Mouse (Mus musculus): Measurements from ENCODE around the gene Avp.

The Avp gene

DNA sequence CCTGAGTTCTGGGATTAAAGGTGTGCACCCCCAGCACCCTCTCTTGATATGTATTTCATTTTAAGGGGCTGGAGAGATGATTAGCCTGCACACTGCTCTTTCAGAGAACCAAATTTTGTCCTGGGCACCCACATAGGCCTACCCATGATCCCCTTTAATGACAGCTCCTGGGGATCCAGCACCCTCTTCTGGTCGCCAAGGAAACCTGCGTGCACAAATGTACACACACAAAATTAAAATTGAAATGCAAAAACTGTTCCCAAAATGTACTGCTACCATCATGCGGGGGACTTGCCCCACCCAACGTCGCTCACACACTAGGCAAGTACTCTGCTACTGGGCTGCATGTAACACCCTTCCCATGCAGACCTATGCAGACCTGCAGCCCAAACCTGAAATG lies 7.4 kb downstream of the Avp start:
- DNase-seq (ENCODE audit: extremely low spot score, low spot score) = no peak

DNA sequence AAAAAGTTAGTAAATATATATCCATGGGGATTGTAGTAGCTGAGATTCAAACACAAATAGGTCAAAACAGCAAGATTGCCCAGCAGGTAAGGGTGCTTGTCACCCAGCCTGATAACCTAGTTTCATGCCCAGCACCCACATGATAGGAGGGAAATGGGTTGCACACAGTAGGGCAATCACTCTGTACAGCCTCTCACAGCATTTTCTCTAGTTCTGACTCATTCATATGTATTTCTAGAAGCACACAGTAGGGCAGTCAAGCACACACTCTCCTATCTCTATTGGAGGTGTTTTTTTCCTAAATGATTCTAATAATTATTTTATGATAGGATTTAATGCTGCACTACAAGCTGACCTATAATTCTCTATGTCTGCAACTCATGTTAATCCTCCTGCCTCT lies 12.4 kb downstream of the Avp start:
- DNase-seq (ENCODE audit: extremely low spot score, low spot score) = no peak

DNA sequence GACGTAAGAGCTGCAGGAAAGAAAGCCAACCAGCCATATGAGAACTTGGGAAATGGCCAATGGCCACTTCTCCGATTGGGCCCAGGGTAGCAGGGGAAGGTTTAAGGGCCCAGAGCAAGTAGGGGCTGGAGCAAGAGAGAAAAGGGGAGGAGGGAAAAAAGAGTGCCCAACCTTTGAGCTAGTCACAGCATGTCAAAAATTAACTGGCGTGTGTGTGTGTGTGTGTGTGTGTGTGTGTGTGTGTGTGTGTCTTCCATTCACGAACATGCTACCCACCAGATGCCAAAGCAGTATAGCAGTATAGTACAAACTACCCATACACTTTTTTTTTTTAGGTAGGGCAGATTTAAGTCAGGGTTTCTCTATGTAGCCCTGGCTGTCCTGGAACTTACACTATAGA lies 13.4 kb downstream of the Avp start:
- DNase-seq (ENCODE audit: extremely low spot score, low spot score) = no peak

DNA sequence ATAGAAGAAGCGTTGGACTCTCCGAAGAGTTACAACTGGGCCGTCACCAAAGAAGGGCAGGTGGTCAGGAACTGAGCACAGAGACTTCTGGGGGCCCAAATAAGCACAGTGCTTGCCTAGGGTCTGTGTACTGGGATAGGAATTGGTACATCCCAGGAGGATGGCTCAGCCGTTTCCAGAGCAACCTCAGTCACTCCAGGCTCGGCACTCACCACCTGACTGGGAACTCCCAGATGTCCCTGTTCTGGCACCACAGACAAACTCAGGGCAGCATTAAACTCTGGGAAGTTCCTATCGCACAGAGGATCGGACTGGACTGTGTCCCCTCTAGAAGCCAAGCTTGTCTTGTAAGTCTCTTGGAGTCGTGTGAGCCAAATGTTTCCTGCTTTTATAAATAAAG lies 17.4 kb downstream of the Avp start:
- DNase-seq (ENCODE audit: extremely low spot score, low spot score) = no peak

DNA sequence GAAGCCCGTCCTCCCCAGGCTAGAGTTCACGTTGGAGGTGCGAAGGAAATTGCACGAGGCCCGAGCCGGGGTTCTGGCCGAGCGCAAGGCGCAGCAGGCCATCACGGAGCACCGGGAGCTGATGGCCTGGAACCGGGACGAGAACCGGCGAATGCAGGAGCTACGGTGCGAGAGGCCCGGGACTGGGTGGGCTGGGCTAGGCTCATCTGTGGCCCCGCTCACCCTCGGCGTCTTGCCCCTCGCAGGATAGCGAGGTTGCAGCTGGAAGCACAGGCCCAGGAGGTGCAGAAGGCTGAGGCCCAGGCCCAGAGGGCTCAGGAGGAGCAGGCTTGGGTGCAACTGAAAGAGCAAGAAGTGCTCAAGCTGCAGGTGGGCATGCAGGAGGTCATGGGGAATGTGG lies 18.3 kb downstream of the Avp start:
- no peak for DNase-seq (ENCODE audit: extremely low spot score, low spot score)

DNA sequence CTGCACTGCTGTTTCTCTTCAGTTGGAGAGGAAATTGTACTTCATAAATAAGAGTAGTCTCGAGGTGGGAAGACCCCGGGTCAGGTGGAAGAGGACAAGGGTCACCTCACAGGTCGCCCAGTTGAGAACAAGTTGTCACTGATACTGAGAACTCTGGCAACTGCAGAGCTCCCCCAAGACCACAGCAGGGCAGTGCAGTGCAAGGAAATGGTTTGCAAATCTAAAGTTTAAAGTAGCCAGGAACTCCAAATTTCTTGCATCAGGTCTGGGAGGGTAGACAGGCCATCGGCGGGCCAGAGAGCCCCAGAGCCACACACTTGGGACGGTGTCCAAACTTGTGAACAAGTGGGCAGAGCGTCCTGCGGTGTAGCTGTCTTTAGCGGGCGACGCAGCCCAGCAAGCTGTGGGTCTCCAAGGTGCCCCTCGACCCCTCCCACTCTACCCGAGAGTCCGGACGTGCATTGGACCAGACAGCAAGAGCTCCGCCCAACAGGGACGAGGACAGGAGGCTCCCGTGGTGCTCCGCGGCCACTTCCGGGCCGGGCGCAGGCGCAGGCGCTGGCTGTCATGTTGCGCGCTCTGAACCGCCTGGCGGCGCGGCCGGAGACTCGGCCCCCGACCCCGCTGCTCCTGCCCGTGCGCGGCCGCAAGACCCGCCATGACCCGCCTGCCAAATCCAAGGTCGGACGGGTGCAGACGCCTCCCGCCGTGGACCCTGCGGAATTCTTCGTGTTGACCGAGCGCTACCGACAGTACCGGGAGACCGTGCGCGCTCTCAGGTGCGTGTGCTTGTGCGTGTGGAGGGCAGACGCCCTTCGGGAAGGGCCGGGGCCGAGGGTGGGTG lies 18.9 kb downstream of the Avp start, which contains the start of gene Mrps26:
Gene Mrps26 (plus strand): TSS at position 531 of the 844 bp plus-strand sequence.
- peak; percentile 88 for DNase-seq (ENCODE audit: extremely low spot score, low spot score)

DNA sequence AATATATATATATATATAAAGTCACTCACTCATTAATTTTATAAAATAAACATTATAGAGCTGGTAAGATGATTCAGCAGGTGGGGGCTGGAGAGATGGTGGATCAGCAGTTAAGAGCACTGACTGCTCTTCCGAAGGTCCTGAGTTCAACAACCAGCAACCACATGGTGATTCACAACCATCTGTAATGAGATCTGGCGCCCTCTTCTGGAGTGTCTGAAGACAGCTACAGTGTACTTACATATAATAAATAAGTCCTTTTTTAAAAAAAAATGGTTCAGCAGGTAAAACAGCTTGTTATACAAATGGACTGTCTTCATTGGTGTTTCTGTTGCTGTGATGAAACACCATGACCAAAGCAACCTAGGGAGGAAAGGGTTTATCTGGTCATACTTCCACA lies 24.3 kb downstream of the Avp start:
- no peak for DNase-seq (ENCODE audit: extremely low spot score, low spot score)

DNA sequence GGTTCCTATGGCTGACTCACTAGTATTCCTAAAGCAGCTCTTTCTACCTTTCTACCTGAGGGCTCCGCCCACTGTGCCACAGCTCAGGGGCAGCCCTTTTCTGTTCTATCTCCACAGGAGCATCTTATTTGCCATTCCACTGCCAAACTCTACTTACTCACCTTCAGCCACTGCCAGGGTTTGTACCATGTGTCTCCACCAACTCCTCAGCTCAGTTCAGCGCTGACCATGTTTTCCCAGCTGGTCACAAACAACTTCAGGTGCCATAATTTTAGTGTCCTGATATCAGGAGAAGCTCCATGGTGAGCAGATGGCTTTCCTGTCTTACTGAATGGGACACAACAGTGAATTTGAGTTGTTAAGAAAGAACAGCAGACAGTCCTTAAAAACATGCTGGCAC lies 24.9 kb downstream of the Avp start:
- no peak for DNase-seq (ENCODE audit: extremely low spot score, low spot score)

DNA sequence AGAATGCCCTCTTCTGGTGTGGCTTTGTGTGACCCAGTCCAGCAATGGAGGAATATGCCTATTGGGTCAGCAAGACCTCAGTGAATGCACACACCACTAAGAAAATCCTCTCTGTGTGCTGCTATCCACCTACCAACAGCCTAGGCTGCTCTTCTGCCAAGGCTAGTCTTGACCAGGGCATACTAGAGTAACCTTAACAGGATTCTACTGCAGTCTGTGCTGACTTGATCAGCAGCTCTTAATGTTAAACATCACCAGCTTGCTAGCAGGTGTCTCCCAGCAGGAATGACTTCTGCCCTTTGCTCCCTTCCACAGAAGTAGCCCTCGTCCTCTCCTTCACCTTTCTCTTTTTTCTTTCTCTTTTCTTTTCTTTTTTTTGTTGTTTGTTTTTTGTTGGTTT lies 26.1 kb downstream of the Avp start:
- no peak for DNase-seq (ENCODE audit: extremely low spot score, low spot score)

DNA sequence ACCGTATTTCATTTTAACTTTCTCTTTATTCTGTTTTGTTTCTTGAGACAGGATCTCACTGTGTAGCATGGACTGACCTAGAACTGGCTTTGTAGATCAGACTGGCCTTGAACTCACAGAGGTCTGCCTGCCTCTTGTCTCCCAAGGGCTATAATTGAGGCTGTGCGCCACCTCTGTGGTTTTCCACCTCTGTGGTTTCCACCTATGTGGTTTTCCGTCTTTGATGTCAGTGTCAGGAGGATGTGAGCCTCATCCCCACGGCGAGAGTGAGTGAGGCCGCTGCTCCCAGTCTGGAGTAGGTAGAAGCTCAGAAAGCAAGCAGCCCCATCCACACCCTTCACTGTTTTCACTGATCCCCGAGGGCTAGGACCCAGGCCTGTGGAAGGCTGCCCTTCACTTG lies 27.5 kb downstream of the Avp start:
- no peak for DNase-seq (ENCODE audit: extremely low spot score, low spot score)

DNA sequence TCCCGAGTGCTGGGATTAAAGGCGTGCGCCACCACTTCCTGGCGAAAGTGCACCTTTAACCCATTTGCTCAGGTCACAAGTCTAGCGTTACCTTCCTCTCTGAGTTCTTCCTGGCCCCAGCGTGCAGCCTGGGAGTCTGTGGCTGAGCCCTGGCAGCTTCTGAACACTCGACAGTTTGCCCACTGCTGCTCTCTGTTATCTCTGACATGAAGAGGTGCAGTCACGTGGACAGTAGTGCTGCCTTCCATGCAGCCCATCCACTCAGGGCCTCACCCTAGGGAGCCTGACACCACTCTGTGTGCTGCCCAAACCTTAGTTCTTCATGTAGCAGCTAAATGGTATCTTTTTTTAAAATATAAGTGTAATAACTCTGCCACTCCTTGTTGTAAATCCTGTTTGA lies 35.4 kb downstream of the Avp start:
- DNase-seq (ENCODE audit: extremely low spot score, low spot score) = no peak

DNA sequence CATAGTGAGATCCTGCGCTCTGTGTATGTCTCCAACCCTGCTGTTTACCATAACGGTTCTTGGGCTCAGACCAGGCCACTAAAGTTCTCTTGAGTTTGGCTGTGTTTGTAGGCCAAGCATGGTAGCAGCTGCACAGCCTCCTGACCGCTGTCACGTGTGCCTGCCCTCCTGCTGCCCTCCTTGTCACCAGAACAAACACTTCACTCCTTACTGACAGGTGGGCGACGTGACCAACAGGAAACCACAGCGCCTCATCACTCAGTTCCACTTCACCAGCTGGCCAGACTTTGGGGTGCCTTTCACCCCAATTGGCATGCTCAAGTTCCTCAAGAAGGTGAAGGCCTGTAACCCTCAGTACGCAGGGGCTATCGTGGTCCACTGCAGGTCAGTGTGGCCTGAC lies 42.1 kb downstream of the Avp start:
- DNase-seq (ENCODE audit: extremely low spot score, low spot score) = no peak

DNA sequence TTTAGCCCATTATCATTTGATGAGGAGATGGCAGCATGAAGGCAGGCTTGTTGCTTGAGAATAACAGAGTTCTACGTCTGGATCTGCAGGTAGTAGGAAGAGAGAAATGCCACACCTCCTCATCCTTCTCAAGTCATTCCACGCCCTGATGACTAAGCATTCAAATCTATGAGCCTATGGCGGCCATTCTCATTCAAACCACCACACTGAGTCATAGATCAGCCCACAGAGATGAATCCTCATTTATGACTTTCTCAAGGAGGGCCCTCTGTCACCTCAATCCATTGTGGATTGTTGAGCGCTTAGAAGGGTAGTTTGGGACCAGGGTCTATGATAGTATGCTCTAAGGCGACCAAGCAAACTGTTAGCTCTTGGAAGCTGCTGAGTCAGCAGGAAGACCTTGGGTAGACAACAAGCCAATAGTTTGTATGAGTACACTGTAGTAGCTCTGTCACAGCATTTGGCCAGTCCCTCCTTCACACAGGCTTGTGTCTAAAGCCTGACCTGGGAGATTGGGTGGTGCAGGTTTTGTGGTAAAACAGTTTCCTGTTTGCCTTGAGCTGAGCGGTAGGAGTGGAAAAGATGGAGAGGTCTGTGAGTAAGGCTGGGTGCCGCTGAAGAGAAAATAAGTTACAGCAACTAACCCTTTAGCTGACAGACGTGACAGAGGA lies 43.3 kb downstream of the Avp start:
- DNase-seq (ENCODE audit: extremely low spot score, low spot score) = no peak

DNA sequence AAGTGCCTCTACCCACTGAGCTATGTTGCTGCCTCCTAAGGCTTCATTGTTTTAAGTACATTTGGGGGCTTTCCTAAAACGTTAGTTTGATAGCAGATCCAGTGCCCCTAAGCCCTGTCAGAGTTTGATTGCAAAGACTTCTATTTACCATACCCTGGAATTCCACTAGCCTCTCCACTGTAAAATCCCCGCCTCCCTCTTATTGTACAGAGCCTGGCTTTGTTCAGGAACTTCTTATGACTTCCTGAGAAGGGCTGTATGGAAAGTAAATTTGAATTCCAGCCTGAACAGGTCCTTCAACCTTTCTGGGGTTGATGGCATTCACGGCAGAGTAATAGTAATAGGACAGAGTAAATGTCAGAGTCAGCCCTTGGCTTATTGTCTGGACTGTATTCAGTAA lies 45.5 kb downstream of the Avp start:
- no peak for DNase-seq (ENCODE audit: extremely low spot score, low spot score)

DNA sequence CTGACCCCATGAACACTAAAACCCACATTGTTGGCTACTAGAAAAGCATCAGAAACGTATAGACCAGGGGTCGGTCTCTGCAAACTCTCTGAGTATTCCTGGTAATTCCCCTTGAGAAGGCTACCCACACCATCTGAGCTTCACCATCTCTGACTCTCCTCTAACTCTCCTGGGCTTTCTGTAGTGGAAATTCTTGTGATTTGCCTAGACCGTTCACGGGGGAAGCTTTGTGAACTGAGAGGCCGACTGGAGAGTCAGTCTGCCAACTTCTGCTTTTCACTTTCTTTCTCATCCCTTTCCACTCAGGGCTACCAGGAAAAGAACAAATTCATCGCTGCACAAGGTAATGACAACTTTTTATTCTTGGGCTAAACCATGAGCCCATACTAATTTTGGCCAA lies 47.3 kb downstream of the Avp start:
- DNase-seq (ENCODE audit: extremely low spot score, low spot score) = no peak

DNA sequence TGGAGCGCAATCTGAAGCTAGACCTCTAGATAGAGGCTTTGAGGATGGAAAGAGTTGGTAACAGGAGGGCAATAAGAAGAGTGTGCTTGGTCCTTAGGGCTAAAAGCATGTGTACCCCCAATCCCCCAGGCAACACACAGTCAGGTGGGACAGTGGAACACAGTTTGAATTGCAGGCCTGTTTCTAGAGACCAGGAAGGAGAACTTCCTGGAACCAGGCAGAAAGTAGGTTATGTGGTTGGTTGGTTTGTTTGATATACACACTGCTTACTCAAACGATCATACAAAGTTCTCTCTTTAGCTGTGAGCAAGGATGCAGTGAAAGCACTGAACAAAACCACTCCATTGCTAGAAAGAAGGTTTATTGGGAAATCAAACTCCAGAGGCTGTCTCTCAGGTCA lies 50.2 kb downstream of the Avp start:
- DNase-seq (ENCODE audit: extremely low spot score, low spot score) = no peak
